Mouse (Mus musculus): ENCODE data around the gene Ascl3.

DNA sequence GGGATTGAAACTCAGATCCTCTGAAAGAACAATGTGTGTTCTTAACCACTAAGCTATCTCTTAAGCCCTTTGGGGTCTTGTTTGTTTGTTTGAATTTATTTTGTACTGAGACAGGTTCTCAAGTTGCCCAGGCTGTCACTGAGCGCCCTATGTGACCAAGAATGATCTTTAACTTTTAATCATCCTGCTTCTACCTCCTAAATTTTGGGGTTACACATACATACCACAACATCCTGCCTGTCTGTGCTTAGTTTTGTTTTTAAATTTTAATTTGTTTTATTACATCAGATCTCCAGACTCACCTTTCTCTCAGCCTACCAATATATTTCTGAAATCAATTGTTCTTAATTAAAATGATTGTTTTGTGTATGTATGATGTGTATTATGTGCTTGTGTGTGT is 9.5 kb upstream of the Ascl3 start:
- TF ChIP-seq CHD2 (IDR thresholded peaks at IDR 0.05; ENCODE audit: low read depth, low read length) (no peak), MAFK (IDR thresholded peaks at IDR 0.05; ENCODE audit: insufficient read depth, low read depth, low read length) (no peak), ZNF384 (IDR thresholded peaks at IDR 0.05; ENCODE audit: low read depth, low read length) (no peak), HCFC1 (IDR thresholded peaks at IDR 0.05; ENCODE audit: borderline replicate concordance, insufficient read depth, low read length) (no peak)
